8 mouse cellular contexts compared by ENCODE assay signal in the genomic region with DNA sequence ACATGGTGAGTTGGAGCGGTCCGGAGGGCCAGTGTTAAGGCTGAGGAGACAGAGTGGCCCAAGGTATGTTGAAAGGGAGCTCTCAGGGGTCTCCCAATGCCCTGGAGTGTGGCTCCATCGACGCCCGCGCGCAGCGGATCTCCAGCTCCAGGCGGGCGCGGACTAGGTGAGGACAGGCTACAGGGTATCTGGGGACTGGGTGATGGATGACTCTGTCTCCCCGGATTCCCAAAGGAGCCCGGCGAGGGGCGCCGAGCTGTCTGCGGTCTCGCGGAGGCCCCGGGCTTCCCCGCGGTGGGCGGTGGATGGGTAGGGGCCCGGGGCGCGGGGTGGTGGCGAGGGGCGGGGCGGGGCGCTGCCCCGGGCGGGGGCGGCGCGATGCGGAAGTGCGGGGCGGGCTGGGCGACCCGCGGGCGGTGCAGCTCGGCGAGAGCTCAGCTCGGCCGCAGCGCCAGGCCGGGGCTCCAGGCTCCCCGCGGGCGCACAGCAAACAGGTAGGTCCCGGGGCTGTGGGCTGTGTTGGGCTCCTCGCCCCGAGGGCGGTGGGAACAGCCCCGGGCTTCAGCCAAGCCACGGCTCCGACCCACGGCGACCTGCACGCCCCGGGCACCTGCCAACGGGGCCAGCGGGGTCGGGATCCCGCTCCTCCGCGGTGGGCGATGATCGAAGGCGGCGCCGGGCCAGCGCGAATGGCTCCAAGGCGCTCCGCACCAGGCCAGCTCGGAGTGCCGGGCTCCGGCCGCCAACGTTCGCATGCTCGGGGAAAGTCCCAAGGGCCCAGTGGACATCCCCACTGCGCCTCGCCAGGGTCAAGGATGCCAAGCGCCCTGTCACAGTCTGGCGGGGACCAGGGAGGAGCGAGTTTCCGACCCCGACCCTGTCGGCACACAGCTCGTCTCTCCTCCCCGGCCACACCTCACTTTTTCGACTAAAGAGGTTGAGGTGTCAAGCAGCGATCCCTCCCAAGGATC. TPM values are rescaled to one million over a fixed set of nuclear protein-coding genes. Genes with fewer than 3 reads are reported as not detected.
DNase-seq lines count a peak whose midpoint lies in the region; ATAC-seq and TF ChIP-seq lines count a peak whose summit lies in the region.

Irf5 (plus strand) TSS at position 345 of the 971 bp plus-strand sequence.

- under 1% methylated on average over 79 of the region's 96 CpGs for WGBS in forebrain, embryonic 13.5 days
- WGBS in intestine, embryonic 15.5 days = under 1% methylated on average over 80 of the region's 96 CpGs
- WGBS in stomach, postnatal 0 days = 1% methylated on average over 68 of the region's 96 CpGs

- no peaks in the 10 kb centered on the region; the same call in 1 of the 2 replicates for H3K9me3 ChIP-seq in erythroblast, embryonic 14.5 days (ENCODE audit: control insufficient read depth, low read length)
- H3K9me3 ChIP-seq in G1E (replicated peaks) = peaks cover 2% of the 10 kb centered on the region; the same call in 1 of the 2 replicates
- no peaks in the 10 kb centered on the region for H3K9me3 ChIP-seq in forebrain, embryonic 13.5 days (replicated peaks)
- no peaks in the 10 kb centered on the region for H3K9me3 ChIP-seq in intestine, embryonic 15.5 days
- no peaks in the 10 kb centered on the region for H3K9me3 ChIP-seq in stomach, postnatal 0 days (ENCODE audit: control insufficient read depth, low read length)

- H3K9ac ChIP-seq in forebrain, embryonic 13.5 days = peak within 1 kb of the TSS; percentile 60
- H3K9ac ChIP-seq in intestine, embryonic 15.5 days = peak within 1 kb of the TSS; percentile 45
- H3K9ac ChIP-seq in stomach, postnatal 0 days (ENCODE audit: low read length) = peak within 1 kb of the TSS; percentile 70

- peak within 1 kb of the TSS; percentile 96 for H3K4me2 ChIP-seq in forebrain, embryonic 13.5 days
- H3K4me2 ChIP-seq in intestine, embryonic 15.5 days (replicated peaks) = peak within 1 kb of the TSS; percentile 99
- H3K4me2 ChIP-seq in stomach, postnatal 0 days (replicated peaks; ENCODE audit: low read depth) = peak within 1 kb of the TSS; percentile 98

- no peaks in the 10 kb centered on the region; the same call in 1 of the 2 replicates for H3K4me1 ChIP-seq in erythroblast, embryonic 14.5 days (ENCODE audit: control insufficient read depth)
- peaks cover 53% of the 10 kb centered on the region for H3K4me1 ChIP-seq in G1E (ENCODE audit: insufficient read depth, low read depth, low read length)
- H3K4me1 ChIP-seq in forebrain, embryonic 13.5 days = peaks cover 19% of the 10 kb centered on the region
- H3K4me1 ChIP-seq in intestine, embryonic 15.5 days (replicated peaks) = peaks cover 42% of the 10 kb centered on the region
- H3K4me1 ChIP-seq in stomach, postnatal 0 days (replicated peaks; ENCODE audit: control insufficient read depth, insufficient read depth) = peaks cover 7% of the 10 kb centered on the region

- peak within 1 kb of the TSS; percentile 44 for H3K4me3 ChIP-seq in erythroblast, embryonic 14.5 days (replicated peaks)
- H3K4me3 ChIP-seq in G1E (ENCODE audit: low read depth, low read length) = peak within 1 kb of the TSS; percentile 68
- peak within 1 kb of the TSS; percentile 52 for H3K4me3 ChIP-seq in forebrain, embryonic 13.5 days
- H3K4me3 ChIP-seq in intestine, embryonic 15.5 days (replicated peaks) = peak within 1 kb of the TSS; percentile 61
- peak within 1 kb of the TSS; percentile 63 for H3K4me3 ChIP-seq in stomach, postnatal 0 days (ENCODE audit: low read depth, low read length)

- DNase-seq in G1E (ENCODE audit: low spot score) = peak; percentile 36
- peak; percentile 38 for DNase-seq in mesoderm, embryonic 11.5 days (ENCODE audit: low read depth, low spot score)
- peak; percentile 39 for DNase-seq in stomach, postnatal 0 days (ENCODE audit: low spot score)
- DNase-seq in right cerebral cortex, postnatal 14 days = no peak

- no peaks in the 10 kb centered on the region for H3K36me3 ChIP-seq in erythroblast, embryonic 14.5 days (ENCODE audit: control insufficient read depth)
- H3K36me3 ChIP-seq in G1E (replicated peaks) = no peaks in the 10 kb centered on the region
- H3K36me3 ChIP-seq in forebrain, embryonic 13.5 days (ENCODE audit: poor library complexity, severe bottlenecking) = no peaks in the 10 kb centered on the region
- H3K36me3 ChIP-seq in intestine, embryonic 15.5 days = no peaks in the 10 kb centered on the region
- no peaks in the 10 kb centered on the region for H3K36me3 ChIP-seq in stomach, postnatal 0 days (ENCODE audit: control insufficient read depth, insufficient read depth, low read length)

- TF ChIP-seq EP300 in stomach, postnatal 0 days (optimal IDR thresholded peaks at IDR 0.05) = no peak

- no peak for ATAC-seq in erythroblast, adult 5-6 weeks (replicated peaks; ENCODE audit: low FRiP score, poor library complexity, severe bottlenecking)
- no peak for ATAC-seq in G1E (ENCODE audit: extremely low read depth, insufficient number of reproducible peaks, low FRiP score, poor library complexity, severe bottlenecking)
- peak; percentile 59 for ATAC-seq in forebrain, embryonic 13.5 days
- ATAC-seq in intestine, embryonic 15.5 days = peak; percentile 49
- peak; percentile 36 for ATAC-seq in stomach, postnatal 0 days (ENCODE audit: low FRiP score, low TSS enrichment)

- no peak for TF ChIP-seq CTCF in G1E (IDR thresholded peaks at IDR 0.05; ENCODE audit: low read depth, low read length)
- TF ChIP-seq CTCF in stomach, postnatal 0 days (IDR thresholded peaks at IDR 0.05; ENCODE audit: low read depth) = no peak

- peaks cover 78% of the 10 kb centered on the region for H3K27me3 ChIP-seq in erythroblast, embryonic 14.5 days (ENCODE audit: control insufficient read depth)
- peaks cover 65% of the 10 kb centered on the region for H3K27me3 ChIP-seq in G1E (ENCODE audit: insufficient read depth, low read length)
- H3K27me3 ChIP-seq in forebrain, embryonic 13.5 days = peaks cover 74% of the 10 kb centered on the region
- peaks cover 20% of the 10 kb centered on the region for H3K27me3 ChIP-seq in intestine, embryonic 15.5 days (replicated peaks)
- no peaks in the 10 kb centered on the region for H3K27me3 ChIP-seq in stomach, postnatal 0 days (ENCODE audit: control insufficient read depth, insufficient read depth, low read length)

- H3K27ac ChIP-seq in forebrain, embryonic 13.5 days = no peak within 1 kb of the TSS
- no peak within 1 kb of the TSS for H3K27ac ChIP-seq in intestine, embryonic 15.5 days
- H3K27ac ChIP-seq in stomach, postnatal 0 days (replicated peaks) = 0 out of 2 replicates have a peak within 1 kb of the TSS, but pooled peaks have one; percentile 13

RNA-seq across cellular contexts. Expression of gene Irf5, which starts in this region (rescaled TPM):
- polyA plus RNA-seq in erythroblast, embryonic 14.5 days (2012) = 0.16 and 0.44 TPM in 2 replicates
- 11.9 and 14.4 TPM in 2 replicates for total RNA-seq in erythroblast, adult 5-6 weeks (2015; ENCODE audit: low replicate concordance)
- total RNA-seq in erythroblast, adult 5-6 weeks (2017; ENCODE audit: low replicate concordance) = 6.6 and 12.5 TPM in 2 replicates
- total RNA-seq in G1E (2014; fragmentation: Nextera tagmentation) (3.3 and 3.8 TPM in 2 replicates), G1E (2017) (5.6 and 6.4 TPM in 2 replicates)
- 10.0 and 12.2 TPM in 2 replicates for polyA plus RNA-seq in G1E (2012)
- polyA plus RNA-seq in forebrain, embryonic 13.5 days (2015; fragmentation: Nextera tagmentation; extraction: Ambion mirVana) = 1.0 and 1.2 TPM in 2 replicates
- 6.7 and 7.1 TPM in 2 replicates for polyA plus RNA-seq in intestine, embryonic 15.5 days (2015; fragmentation: Nextera tagmentation; extraction: Ambion mirVana)
- 9.3 and 11.5 TPM in 2 replicates for polyA plus RNA-seq in stomach, postnatal 0 days (2015; fragmentation: Nextera tagmentation; extraction: Ambion mirVana)

Comparison
In these comparisons a context has a peak if more than half of its experiments do, and no peak if none do; other contexts are left out.
1. ATAC-seq: peak in forebrain, embryonic 13.5 days (single experiment), intestine, embryonic 15.5 days (single experiment) and stomach, postnatal 0 days (single experiment); none in erythroblast, adult 5-6 weeks (single experiment) and G1E (single experiment).
2. Peak in every context shown above with its lines, with median percentiles within 50 percentile points of each other: H3K4me3 ChIP-seq, H3K4me2 ChIP-seq and H3K9ac ChIP-seq.